Mouse (Mus musculus) midbrain, postnatal 0 days (tissue): Measurements from ENCODE around the gene Crlf1. TPM values are rescaled to one million over a fixed set of nuclear protein-coding genes. Genes with fewer than 3 reads are reported as not detected.
A peak's percentile ranks its signal among the peaks of the same experiment; 100 is the strongest.

Source experiments
- ATAC-seq: fragments of 200-750 bp; cut with Nextera tagmentation; 2 replicates; pipeline ENCODE4 v1.8.0; 2017; ENCODE audit warnings: moderate number of reproducible peaks, mild to moderate bottlenecking, moderate TSS enrichment, moderate library complexity; ENCODE audit not compliant: low FRiP score
- DNase-seq: peaks from one replicate; pipeline ENCODE4 v3.0.0-alpha.2; 2015; ENCODE audit warnings: low spot score
- H3K27ac ChIP-seq: fragments of 300-500 bp; sonication (generic); 2 replicates; pipeline ENCODE4 v1.5.1; 2014; ENCODE audit warnings: low read depth, mild to moderate bottlenecking, low read length, mixed read lengths
- H3K27me3 ChIP-seq: fragments of 300-500 bp; sonication (generic); 2 replicates; pipeline ENCODE4 v1.6.1; 2014; ENCODE audit warnings: low read length, control low read depth, mixed read lengths; ENCODE audit not compliant: insufficient read depth
- H3K36me3 ChIP-seq: fragments of 300-500 bp; sonication (generic); 2 replicates; pipeline ENCODE4 v1.6.1; 2014; ENCODE audit warnings: low read length, control low read depth, mixed read lengths; ENCODE audit not compliant: insufficient read depth
- H3K4me1 ChIP-seq: fragments of 300-500 bp; sonication (generic); 2 replicates; pipeline ENCODE4 v1.6.1; 2014; ENCODE audit warnings: mild to moderate bottlenecking, control low read depth, antibody characterized with exemption, low read length, mixed read lengths; ENCODE audit not compliant: insufficient read depth
- H3K4me2 ChIP-seq: fragments of 300-500 bp; sonication (generic); 2 replicates; pipeline ENCODE4 v1.6.1; 2014; ENCODE audit warnings: low read depth, mild to moderate bottlenecking, low read length, mixed read lengths; ENCODE audit not compliant: poor library complexity, severe bottlenecking
- H3K4me3 ChIP-seq: fragments of 300-500 bp; sonication (generic); 2 replicates; pipeline ENCODE4 v1.5.1; 2014; ENCODE audit warnings: low read depth, mild to moderate bottlenecking, low read length, moderate library complexity
- H3K9ac ChIP-seq: fragments of 300-500 bp; sonication (generic); replicated peaks from 2 replicates; pipeline ENCODE4 v1.6.1; 2014; ENCODE audit warnings: mild to moderate bottlenecking, low read length, moderate library complexity, mixed read lengths; ENCODE audit not compliant: poor library complexity, severe bottlenecking
- H3K9me3 ChIP-seq: fragments of 300-500 bp; sonication (generic); 2 replicates; pipeline ENCODE4 v1.6.1; 2016; ENCODE audit warnings: low read length, control low read depth
- CTCF ChIP-seq: IDR thresholded peaks from 2 replicates; pipeline ENCODE4 v1.5.1; 2016; ENCODE audit warnings: antibody characterized with exemption, mild to moderate bottlenecking
- WGBS: fragments of 180-500 bp; shearing (Covaris S2); extraction: QIAGEN DNeasy Blood & Tissue Kit; methylation state at CpG from one replicate; pipeline ENCODE4 v1.1.7; 2014; 5-methylcytosine and 5-hydroxymethylcytosine counted together
- polyA plus RNA-seq: library from polyadenylated mRNA; unstranded; fragments of >200 nt; fragmentation: Nextera tagmentation; extraction: Ambion mirVana; gene quantifications from 2 replicates; pipeline ENCODE4 v1.2.1, GENCODE M21; 2015
- total RNA-seq: library from RNA; depleted of rRNA; stranded (reverse); fragments of >200 nt; gene quantifications from 2 replicates; pipeline ENCODE4 v1.2.3, GENCODE M21; 2014; rRNA removed

Gene Crlf1
- 4.1 and 4.3 TPM in 2 replicates for total RNA-seq
- polyA plus RNA-seq: 9.4 and 10.9 TPM in 2 replicates

DNA sequence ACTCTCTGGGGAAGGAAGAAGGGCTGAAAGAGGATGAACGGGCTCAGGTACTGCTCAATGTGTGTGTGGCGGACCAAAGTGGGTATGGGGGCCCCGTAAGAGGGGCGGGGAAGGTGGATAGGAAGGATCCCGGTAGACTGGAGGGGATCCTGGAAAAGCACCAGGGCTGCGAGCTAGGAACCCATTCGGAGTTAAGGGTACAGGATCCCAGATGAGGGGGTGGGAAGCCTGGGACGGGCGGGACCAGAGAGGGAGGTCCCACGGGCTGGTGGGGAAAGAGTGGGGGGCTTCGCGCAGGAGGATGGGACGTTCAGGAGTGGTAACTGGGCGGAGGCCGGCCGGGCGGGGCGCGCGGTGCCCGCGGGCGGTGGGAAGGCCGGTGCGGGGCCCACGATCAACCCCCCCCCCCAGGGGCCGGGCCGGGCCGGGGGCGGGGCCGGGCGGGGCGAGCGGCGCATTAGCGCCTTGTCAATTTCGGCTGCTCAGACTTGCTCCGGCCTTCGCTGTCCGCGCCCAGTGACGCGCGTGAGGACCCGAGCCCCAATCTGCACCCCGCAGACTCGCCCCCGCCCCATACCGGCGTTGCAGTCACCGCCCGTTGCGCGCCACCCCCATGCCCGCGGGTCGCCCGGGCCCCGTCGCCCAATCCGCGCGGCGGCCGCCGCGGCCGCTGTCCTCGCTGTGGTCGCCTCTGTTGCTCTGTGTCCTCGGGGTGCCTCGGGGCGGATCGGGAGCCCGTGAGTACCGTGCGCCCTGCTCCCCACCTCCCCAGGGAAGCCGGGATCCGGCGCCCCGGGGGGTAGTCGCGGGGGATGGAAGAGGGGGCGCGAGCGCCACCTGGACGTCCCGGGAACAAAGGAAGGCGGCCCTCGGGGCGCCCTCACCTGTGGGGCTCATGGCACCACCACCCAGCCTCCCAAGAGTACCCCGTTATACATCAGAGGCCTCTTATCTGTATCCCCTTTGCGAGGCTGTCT, at the start of gene Crlf1:
Gene Crlf1 (plus strand): TSS at position 495 of the 977 bp plus-strand sequence.
- Histone ChIP-seq H3K36me3 (no peaks in the 10 kb centered on the region), H3K4me1 (peaks cover 14% of the 10 kb centered on the region; the same call in 1 of the 2 replicates), H3K27me3 (peaks cover 90% of the 10 kb centered on the region), H3K9ac (peak within 1 kb of the TSS; percentile 42; the same call in 1 of the 2 replicates), H3K4me2 (peak within 1 kb of the TSS; percentile 67), H3K9me3 (no peaks in the 10 kb centered on the region), H3K27ac (no peak within 1 kb of the TSS), H3K4me3 (peak within 1 kb of the TSS; percentile 35)
- DNase-seq (no peak), ATAC-seq (peak; percentile 31)
- no peak for TF ChIP-seq CTCF
- WGBS: under 1% methylated on average over 54 of the region's 93 CpGs

DNA sequence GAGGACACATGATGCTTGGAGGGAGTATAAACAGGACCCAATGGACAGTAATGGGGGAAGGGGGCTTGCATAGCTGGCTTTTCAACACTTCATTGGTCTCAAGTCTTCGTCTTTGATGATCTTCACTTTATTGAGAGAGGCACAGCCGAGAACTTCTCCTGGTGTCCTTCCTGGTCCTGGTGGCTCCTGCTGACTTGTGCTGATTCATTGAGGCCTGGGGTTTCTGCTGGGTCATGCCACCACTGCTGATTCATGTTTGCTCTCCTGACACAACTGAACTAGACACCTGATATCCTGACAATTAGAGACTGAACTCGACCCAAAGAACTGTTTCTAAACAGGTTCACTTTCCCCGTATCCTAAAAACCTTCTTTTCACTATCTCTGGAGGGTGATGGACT, 49.6 kb upstream of the Crlf1 start:
- no peak for TF ChIP-seq CTCF
- Histone ChIP-seq H3K27me3 (no peaks in the 10 kb centered on the region), H3K9ac (no peak overlapping the region), H3K4me1 (peaks cover 5% of the 10 kb centered on the region), H3K9me3 (no peaks in the 10 kb centered on the region), H3K27ac (no peak overlapping the region), H3K36me3 (no peaks in the 10 kb centered on the region), H3K4me2 (no peak overlapping the region), H3K4me3 (no peak overlapping the region)
- DNase-seq (no peak), ATAC-seq (no peak)
- WGBS: 82% methylated on average over 4 of the region's 4 CpGs

- Histone ChIP-seq H3K9ac (no peak overlapping the region), H3K4me3 (no peak overlapping the region), H3K36me3 (peaks cover 14% of the 10 kb centered on the region; the same call in 1 of the 2 replicates), H3K4me2 (no peak overlapping the region), H3K27me3 (no peaks in the 10 kb centered on the region), H3K9me3 (no peaks in the 10 kb centered on the region), H3K27ac (no peak overlapping the region), H3K4me1 (no peaks in the 10 kb centered on the region)
- ATAC-seq (no peak), DNase-seq (no peak)
- TF ChIP-seq CTCF: no peak
- 77% methylated on average over 1 of the region's 1 CpGs for WGBS
Observed at GRCm38 (mm10) chr8:70445988-70446387, 47.0 kb upstream of the Crlf1 start.

- peak; percentile 71 for ATAC-seq
- Histone ChIP-seq H3K4me2 (no peak overlapping the region), H3K36me3 (peaks cover 29% of the 10 kb centered on the region), H3K4me3 (no peak overlapping the region), H3K27ac (no peak overlapping the region), H3K27me3 (no peaks in the 10 kb centered on the region), H3K9me3 (no peaks in the 10 kb centered on the region), H3K4me1 (no peaks in the 10 kb centered on the region), H3K9ac (no peak overlapping the region)
- DNase-seq: peak; percentile 92
- whole genome bisulfite sequencing: 57% methylated on average over 19 of the region's 19 CpGs
- peak; percentile 47 for TF ChIP-seq CTCF
Observed at GRCm38 (mm10) chr8:70447639-70448420, 45.1 kb upstream of the Crlf1 start.

- peak; percentile 36; the same call in 1 of the 2 replicates for ATAC-seq
- Histone ChIP-seq H3K27ac (no peak overlapping the region), H3K4me1 (no peaks in the 10 kb centered on the region), H3K9me3 (no peaks in the 10 kb centered on the region), H3K36me3 (peaks cover 29% of the 10 kb centered on the region), H3K9ac (no peak overlapping the region), H3K4me2 (no peak overlapping the region), H3K27me3 (no peaks in the 10 kb centered on the region), H3K4me3 (no peak overlapping the region)
- peak; percentile 20; the same call in 1 of the 2 replicates for TF ChIP-seq CTCF
- no peak for DNase-seq
- WGBS: 69% methylated on average over 52 of the region's 52 CpGs
Observed at GRCm38 (mm10) chr8:70452196-70452966, 40.6 kb upstream of the Crlf1 start.
